Mouse (Mus musculus) MEL (cell line): ENCODE measurements at regions not wholly inside any gene's neighbourhood (a gene's known extent, or its start where the extent isn't known, plus 50 kb on each side); places are given as distances from the start of the nearest gene placed in this dataset.

Source experiments
- DNase-seq: peaks from one replicate; pipeline ENCODE4 v3.0.0; 2011; ENCODE audit warnings: low read depth, low spot score
- H3K27ac ChIP-seq: 2 replicates; pipeline ENCODE4 v1.5.1; 2012; ENCODE audit warnings: low read depth, mild to moderate bottlenecking, control low read depth, low read length, moderate library complexity; ENCODE audit not compliant: control insufficient read depth
- H3K27me3 ChIP-seq, 2 experiments: fragments of 150-350 bp in 1 of 2; sonication (generic) in 1 of 2; 2 replicates each; pipeline ENCODE4 v1.6.1; 2012; ENCODE audit warnings: low read length in 2 of 2, mild to moderate bottlenecking in 2 of 2, improper control_type of control experiment in 1 of 2, moderate library complexity in 1 of 2; ENCODE audit not compliant: insufficient read depth in 2 of 2, control insufficient read depth in 1 of 2
- H3K36me3 ChIP-seq, 2 experiments: 2 replicates each; pipeline ENCODE4 v1.6.1; 2012 to 2014; ENCODE audit warnings: low read length in 2 of 2, improper control_type of control experiment in 1 of 2, inconsistent platforms in 1 of 2, mild to moderate bottlenecking in 1 of 2; ENCODE audit not compliant: insufficient read depth in 2 of 2, control insufficient read depth in 1 of 2
- H3K4me1 ChIP-seq, 2 experiments: fragments of 150-350 bp in 1 of 2; sonication (generic) in 1 of 2; 2 replicates each; pipeline ENCODE4 v1.6.1; 2012; ENCODE audit warnings: low read length in 2 of 2, improper control_type of control experiment in 1 of 2, mild to moderate bottlenecking in 1 of 2; ENCODE audit not compliant: insufficient read depth in 2 of 2, control insufficient read depth in 1 of 2
- H3K4me3 ChIP-seq, 2 experiments: fragments of 150-350 bp in 1 of 2; sonication (generic) in 1 of 2; 2 replicates each; pipeline ENCODE4 v1.5.1; 2012; ENCODE audit warnings: low read depth in 2 of 2, low read length in 2 of 2, mild to moderate bottlenecking in 2 of 2, moderate library complexity in 2 of 2, control low read depth in 1 of 2, improper control_type of control experiment in 1 of 2; ENCODE audit not compliant: control insufficient read depth in 1 of 2, insufficient read depth in 1 of 2
- H3K79me2 ChIP-seq: 2 replicates; pipeline ENCODE4 v1.6.1; 2012; ENCODE audit warnings: mild to moderate bottlenecking, low read length, moderate library complexity; ENCODE audit not compliant: control insufficient read depth, poor library complexity, insufficient read depth
- H3K9ac ChIP-seq: 2 replicates; pipeline ENCODE4 v1.6.1; 2012; ENCODE audit warnings: low read depth, mild to moderate bottlenecking, control low read depth, low read length, moderate library complexity; ENCODE audit not compliant: control insufficient read depth, poor library complexity, severe bottlenecking
- H3K9me3 ChIP-seq: fragments of 150-350 bp; sonication (generic); replicated peaks from 2 replicates; pipeline ENCODE4 v1.6.1; 2012; ENCODE audit warnings: mild to moderate bottlenecking, low read length, improper control_type of control experiment, moderate library complexity; ENCODE audit not compliant: insufficient read depth
- BHLHE40 ChIP-seq: IDR thresholded peaks from 2 replicates; pipeline ENCODE4 v1.6.1; 2012; ENCODE audit warnings: low read depth, mild to moderate bottlenecking, inconsistent platforms, low read length, improper control_type of control experiment, borderline replicate concordance
- CHD1 ChIP-seq: IDR thresholded peaks from 2 replicates; pipeline ENCODE4 v1.6.1; 2012; ENCODE audit warnings: low read depth, mild to moderate bottlenecking, inconsistent platforms, low read length, improper control_type of control experiment
- CTCF ChIP-seq, 3 experiments: IDR thresholded peaks in 2 of 3; conservative IDR thresholded peaks in 1 of 3; 2 replicates each; pipeline ENCODE4 v1.5.1; 2011 to 2012; ENCODE audit warnings: low read length in 3 of 3, low read depth in 2 of 3, mild to moderate bottlenecking in 2 of 3, improper control_type of control experiment in 1 of 3, inconsistent platforms in 1 of 3, mixed read lengths in 1 of 3, moderate library complexity in 1 of 3; ENCODE audit not compliant: control insufficient read depth in 1 of 3, insufficient read depth in 1 of 3, poor library complexity in 1 of 3, severe bottlenecking in 1 of 3
- E2F4 ChIP-seq: IDR thresholded peaks from 2 replicates; pipeline ENCODE4 v1.6.1; 2011; ENCODE audit warnings: low read depth, low read length, improper control_type of control experiment, borderline replicate concordance
- EP300 ChIP-seq, 2 experiments: IDR thresholded peaks; 2 replicates each; pipeline ENCODE4 v1.6.1; 2011; ENCODE audit warnings: improper control_type of control experiment in 2 of 2, low read length in 2 of 2, low read depth in 1 of 2, mild to moderate bottlenecking in 1 of 2
- GABPA ChIP-seq: IDR thresholded peaks from 2 replicates; pipeline ENCODE4 v1.6.1; 2012; ENCODE audit warnings: low read depth, mild to moderate bottlenecking, inconsistent platforms, low read length, improper control_type of control experiment, moderate library complexity
- GATA1 ChIP-seq: IDR thresholded peaks from 2 replicates; pipeline ENCODE4 v1.6.1; 2011; ENCODE audit warnings: low read depth, low read length, improper control_type of control experiment
- JUND ChIP-seq: IDR thresholded peaks from 2 replicates; pipeline ENCODE4 v1.6.1; 2011; ENCODE audit warnings: low read depth, mild to moderate bottlenecking, improper control_type of control experiment, low read length
- KAT2A ChIP-seq: conservative IDR thresholded peaks from 2 replicates; pipeline ENCODE4 v1.6.1; 2012; ENCODE audit warnings: low read depth, low read length, improper control_type of control experiment, inconsistent platforms
- MAFK ChIP-seq: IDR thresholded peaks from 2 replicates; pipeline ENCODE4 v1.6.1; 2011; ENCODE audit warnings: low read depth, mild to moderate bottlenecking, low read length, improper control_type of control experiment, borderline replicate concordance
- MAZ ChIP-seq: IDR thresholded peaks from 2 replicates; pipeline ENCODE4 v1.6.1; 2012; ENCODE audit warnings: low read depth, mild to moderate bottlenecking, inconsistent platforms, low read length, improper control_type of control experiment
- MEF2A ChIP-seq: IDR thresholded peaks from 2 replicates; pipeline ENCODE4 v1.6.1; 2014; ENCODE audit warnings: low read depth, mild to moderate bottlenecking, inconsistent platforms, low read length, improper control_type of control experiment; ENCODE audit not compliant: poor library complexity, insufficient replicate concordance, severe bottlenecking; ENCODE audit errors: extremely low read depth
- MYC ChIP-seq: IDR thresholded peaks from 2 replicates; pipeline ENCODE4 v1.6.1; 2011; ENCODE audit warnings: low read depth, mild to moderate bottlenecking, low read length, improper control_type of control experiment, moderate library complexity
- NRF1 ChIP-seq: IDR thresholded peaks from 2 replicates; pipeline ENCODE4 v1.6.1; 2014; ENCODE audit warnings: low read depth, mild to moderate bottlenecking, inconsistent platforms, low read length, improper control_type of control experiment, moderate library complexity; ENCODE audit not compliant: poor library complexity, insufficient read depth, severe bottlenecking
- POLR2A ChIP-seq, 2 experiments: IDR thresholded peaks; 2 replicates each; pipeline ENCODE4 v1.6.1; 2011 to 2012; ENCODE audit warnings: low read length in 2 of 2, mild to moderate bottlenecking in 2 of 2, control low read depth in 1 of 2, improper control_type of control experiment in 1 of 2, low read depth in 1 of 2, moderate library complexity in 1 of 2; ENCODE audit not compliant: control insufficient read depth in 1 of 2, insufficient read depth in 1 of 2, poor library complexity in 1 of 2
- RAD21 ChIP-seq: IDR thresholded peaks from 2 replicates; pipeline ENCODE4 v1.6.1; 2011; ENCODE audit warnings: mild to moderate bottlenecking, low read depth, low read length, improper control_type of control experiment
- RCOR1 ChIP-seq: IDR thresholded peaks from 2 replicates; pipeline ENCODE4 v1.6.1; 2012; ENCODE audit warnings: low read depth, mild to moderate bottlenecking, inconsistent platforms, low read length, improper control_type of control experiment
- SIN3A ChIP-seq: IDR thresholded peaks from 2 replicates; pipeline ENCODE4 v1.6.1; 2012; ENCODE audit warnings: low read length, improper control_type of control experiment, inconsistent platforms
- SMC3 ChIP-seq: IDR thresholded peaks from 2 replicates; pipeline ENCODE4 v1.6.1; 2011; ENCODE audit warnings: low read depth, low read length, improper control_type of control experiment
- TAL1 ChIP-seq: IDR thresholded peaks from 2 replicates; pipeline ENCODE4 v1.6.1; 2012; ENCODE audit warnings: mild to moderate bottlenecking, inconsistent platforms, low read length, moderate library complexity, mixed read lengths
- TBP ChIP-seq: IDR thresholded peaks from 2 replicates; pipeline ENCODE4 v1.8.0; 2011; ENCODE audit warnings: low read depth, low read length, improper control_type of control experiment
- TCF12 ChIP-seq: IDR thresholded peaks from 2 replicates; pipeline ENCODE4 v1.6.1; 2014; ENCODE audit warnings: low read depth, mild to moderate bottlenecking, inconsistent platforms, low read length, improper control_type of control experiment, moderate library complexity
- USF1 ChIP-seq: IDR thresholded peaks from 2 replicates; pipeline ENCODE4 v1.6.1; 2014; ENCODE audit warnings: low read depth, mild to moderate bottlenecking, inconsistent platforms, low read length, improper control_type of control experiment, moderate library complexity
- USF2 ChIP-seq, 2 experiments: IDR thresholded peaks; 2 replicates each; pipeline ENCODE4 v1.6.1; 2011 to 2012; ENCODE audit warnings: improper control_type of control experiment in 2 of 2, low read length in 2 of 2, borderline replicate concordance in 1 of 2, inconsistent platforms in 1 of 2, low read depth in 1 of 2, mild to moderate bottlenecking in 1 of 2; ENCODE audit not compliant: insufficient read depth in 1 of 2
- ZKSCAN1 ChIP-seq: IDR thresholded peaks from 2 replicates; pipeline ENCODE4 v1.6.1; 2012; ENCODE audit warnings: low read depth, mild to moderate bottlenecking, inconsistent platforms, low read length, improper control_type of control experiment, moderate library complexity
- ZMIZ1 ChIP-seq: IDR thresholded peaks from 2 replicates; pipeline ENCODE4 v1.6.1; 2012; ENCODE audit warnings: low read depth, mild to moderate bottlenecking, inconsistent platforms, low read length, improper control_type of control experiment, moderate library complexity
- ZNF384 ChIP-seq: IDR thresholded peaks from 2 replicates; pipeline ENCODE4 v1.6.1; 2012; ENCODE audit warnings: low read depth, mild to moderate bottlenecking, inconsistent platforms, low read length, improper control_type of control experiment

DNA sequence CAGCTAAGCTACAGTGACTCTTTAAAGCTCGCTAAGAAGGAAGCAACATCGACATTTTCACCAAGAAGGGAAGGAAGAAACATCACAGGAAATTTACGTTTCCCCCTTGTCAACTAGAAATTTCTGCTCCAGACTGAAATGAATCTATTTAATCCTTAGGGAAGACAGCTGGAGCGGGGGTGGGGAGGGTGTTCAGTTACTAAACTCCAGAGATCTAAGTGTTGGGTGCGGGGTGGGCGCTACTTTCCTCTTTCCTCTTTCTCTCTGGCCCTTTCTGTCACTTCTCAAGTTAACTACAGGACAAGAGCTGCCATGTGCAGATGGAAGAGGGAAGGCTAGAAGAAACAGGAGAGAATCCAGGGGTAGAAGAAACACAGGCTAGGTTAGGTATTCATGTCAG is 192.2 kb downstream of the Col12a1 start:
- no peaks in the 10 kb centered on the region for H3K36me3 ChIP-seq
- H3K9me3 ChIP-seq, result no peaks in the 10 kb centered on the region
- TF ChIP-seq ZKSCAN1, result no peak
- no peak for TF ChIP-seq BHLHE40
- TF ChIP-seq USF2 (IDR thresholded peaks at IDR 0.05; ENCODE audit: borderline replicate concordance in 1 of 2, insufficient read depth in 1 of 2, low read depth in 1 of 2, low read length in 2 of 2), result no peak
- TF ChIP-seq RCOR1, result no peak
- TF ChIP-seq JUND, result no peak
- TF ChIP-seq CHD1, result no peak
- no peak for TF ChIP-seq GATA1
- no peak for TF ChIP-seq MAFK
- TF ChIP-seq RAD21, result no peak
- TF ChIP-seq CTCF (IDR thresholded peaks at IDR 0.05 in 2 of 3, conservative IDR thresholded peaks at IDR 0.05 in 1 of 3; ENCODE audit: control insufficient read depth in 1 of 3, insufficient read depth in 1 of 3, low read depth in 2 of 3, low read length in 3 of 3, poor library complexity in 1 of 3, severe bottlenecking in 1 of 3), result no peak
- TF ChIP-seq TCF12, result no peak
- no peak for TF ChIP-seq MYC
- TF ChIP-seq SIN3A, result no peak
- TF ChIP-seq EP300 (IDR thresholded peaks at IDR 0.05; ENCODE audit: low read depth in 1 of 2, low read length in 2 of 2), result no peak
- no peak for TF ChIP-seq NRF1
- no peak for TF ChIP-seq SMC3
- TF ChIP-seq ZNF384, result no peak
- no peak overlapping the region for H3K27ac ChIP-seq
- no peaks in the 10 kb centered on the region for H3K79me2 ChIP-seq
- DNase-seq, result no peak
- no peak overlapping the region for H3K9ac ChIP-seq
- H3K4me1 ChIP-seq, result no peaks in the 10 kb centered on the region
- H3K4me3 ChIP-seq, result no peak overlapping the region
- H3K27me3 ChIP-seq, result no peaks in the 10 kb centered on the region

DNA sequence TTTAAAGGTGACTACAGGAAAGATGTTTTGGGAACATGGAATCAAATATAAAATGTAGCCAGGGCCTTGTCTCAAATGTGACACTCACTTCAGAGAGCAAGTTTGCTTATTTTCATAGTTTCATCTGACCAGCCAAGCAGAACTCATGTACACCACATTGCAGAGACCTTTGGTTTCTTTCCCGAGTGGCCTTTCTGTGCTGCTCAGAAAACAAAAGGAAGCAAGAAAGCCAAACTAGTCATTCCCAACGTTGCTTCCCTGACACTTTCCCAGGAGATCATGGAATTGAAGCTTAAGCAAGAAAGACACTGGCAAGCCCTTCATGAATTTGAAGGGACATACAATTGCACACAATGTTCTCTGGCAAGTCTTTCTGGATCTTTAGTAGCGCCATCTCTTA is 191.3 kb downstream of the Col12a1 start:
- H3K9me3 ChIP-seq, result no peaks in the 10 kb centered on the region
- H3K36me3 ChIP-seq, result no peaks in the 10 kb centered on the region
- no peak for TF ChIP-seq GABPA
- no peak for TF ChIP-seq GATA1
- TF ChIP-seq TCF12, result no peak
- no peak for TF ChIP-seq CHD1
- no peak for TF ChIP-seq NRF1
- TF ChIP-seq KAT2A, result no peak
- TF ChIP-seq MEF2A, result no peak
- no peak for TF ChIP-seq ZMIZ1
- no peak for TF ChIP-seq POLR2A (IDR thresholded peaks at IDR 0.05; ENCODE audit: control insufficient read depth in 1 of 2, insufficient read depth in 1 of 2, low read depth in 1 of 2, low read length in 2 of 2, poor library complexity in 1 of 2)
- no peak for TF ChIP-seq TBP
- no peak for TF ChIP-seq E2F4
- TF ChIP-seq USF2 (IDR thresholded peaks at IDR 0.05; ENCODE audit: borderline replicate concordance in 1 of 2, insufficient read depth in 1 of 2, low read depth in 1 of 2, low read length in 2 of 2), result no peak
- no peak for TF ChIP-seq TAL1
- no peak for TF ChIP-seq USF1
- TF ChIP-seq CTCF (IDR thresholded peaks at IDR 0.05 in 2 of 3, conservative IDR thresholded peaks at IDR 0.05 in 1 of 3; ENCODE audit: control insufficient read depth in 1 of 3, insufficient read depth in 1 of 3, low read depth in 2 of 3, low read length in 3 of 3, poor library complexity in 1 of 3, severe bottlenecking in 1 of 3), result no peak
- TF ChIP-seq EP300 (IDR thresholded peaks at IDR 0.05; ENCODE audit: low read depth in 1 of 2, low read length in 2 of 2), result no peak
- no peak for TF ChIP-seq MAZ
- no peaks in the 10 kb centered on the region for H3K4me1 ChIP-seq
- DNase-seq, result no peak
- no peak overlapping the region for H3K4me3 ChIP-seq
- H3K9ac ChIP-seq, result no peak overlapping the region
- H3K79me2 ChIP-seq, result no peaks in the 10 kb centered on the region
- H3K27me3 ChIP-seq, result no peaks in the 10 kb centered on the region
- H3K27ac ChIP-seq, result no peak overlapping the region
